Mouse (Mus musculus): ENCODE data around the gene Grm4.

GRCm38 (mm10) chr17:27513279-27513915, 7.8 kb downstream of the Grm4 start:
- TF ChIP-seq POLR2A (IDR thresholded peaks at IDR 0.05; ENCODE audit: control insufficient read depth, low read depth, low read length) (no peak), CTCF (IDR thresholded peaks at IDR 0.05; ENCODE audit: control insufficient read depth, insufficient read depth, insufficient replicate concordance, low read depth, low read length) (no peak)
